Mouse (Mus musculus) spleen, postnatal 36 days (tissue): Measurements from ENCODE around the gene Celf1.

Experiments used
- DNase-seq, 2 experiments: peaks; one replicate each; pipeline ENCODE4 v3.0.0; 2022; ENCODE audit warnings: low spot score in 2 of 2, mixed read lengths in 1 of 2

Celf1 gene

DNA sequence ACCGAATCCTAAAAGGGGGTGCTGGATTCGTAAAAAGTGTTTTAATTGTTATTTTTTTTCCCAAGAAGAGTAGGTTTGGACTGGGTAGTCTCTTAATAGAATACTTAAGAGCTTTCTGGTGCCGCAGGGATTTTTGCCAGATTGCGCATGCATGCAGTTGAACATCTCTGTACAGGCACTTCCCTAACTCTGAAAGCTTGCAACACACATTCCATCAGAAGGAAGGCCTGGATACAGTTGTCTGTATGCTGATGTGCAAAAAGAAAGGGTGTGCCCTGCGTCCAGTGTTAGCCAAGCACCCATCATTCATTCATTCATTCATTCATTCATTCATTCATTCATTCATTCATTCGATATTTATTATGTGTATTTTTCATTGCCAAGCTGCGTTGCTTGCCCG is 432 bp upstream of the Celf1 start:
- peak in 1 of 2 experiments; percentile 9 for DNase-seq

DNA sequence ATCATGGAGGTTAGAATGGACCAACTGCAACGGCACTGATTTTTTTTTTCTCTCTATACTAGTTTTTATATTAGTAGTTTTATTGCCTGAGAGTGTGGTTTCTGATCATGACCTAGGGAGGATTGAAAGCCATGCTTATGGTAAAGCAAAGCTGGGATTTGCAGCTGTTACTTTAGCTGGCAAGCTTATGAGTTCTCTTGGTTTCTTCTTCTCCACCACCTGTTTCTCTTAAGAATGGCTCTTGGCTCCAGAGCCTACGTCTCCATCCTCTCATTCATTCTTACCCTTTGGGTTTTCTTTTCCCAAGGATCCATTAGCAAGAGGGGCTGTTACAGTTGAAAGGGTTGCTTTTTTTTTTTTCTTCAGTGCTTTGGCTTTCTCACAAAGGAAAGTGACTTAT is 1.6 kb downstream of the Celf1 start:
- DNase-seq: no peak

DNA sequence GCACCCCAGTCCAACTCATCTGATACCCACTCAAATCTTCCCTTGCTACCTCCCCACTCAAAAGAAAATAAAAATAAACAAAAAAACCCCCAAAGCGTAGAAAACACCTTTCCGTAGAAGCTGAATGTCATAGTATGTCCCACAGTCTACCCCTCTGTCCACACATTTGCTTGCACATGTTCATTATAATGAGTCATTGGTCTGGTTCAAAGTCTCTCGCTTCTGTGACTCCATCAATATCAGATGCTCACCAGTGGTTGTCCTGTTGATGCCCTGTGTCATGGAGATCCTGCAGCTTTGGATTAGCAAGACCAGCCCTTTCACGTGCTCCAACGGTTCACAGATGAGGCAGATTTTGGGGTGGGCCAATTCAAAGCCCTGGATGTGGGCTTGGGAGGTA is 10.0 kb downstream of the Celf1 start:
- no peak for DNase-seq

DNA sequence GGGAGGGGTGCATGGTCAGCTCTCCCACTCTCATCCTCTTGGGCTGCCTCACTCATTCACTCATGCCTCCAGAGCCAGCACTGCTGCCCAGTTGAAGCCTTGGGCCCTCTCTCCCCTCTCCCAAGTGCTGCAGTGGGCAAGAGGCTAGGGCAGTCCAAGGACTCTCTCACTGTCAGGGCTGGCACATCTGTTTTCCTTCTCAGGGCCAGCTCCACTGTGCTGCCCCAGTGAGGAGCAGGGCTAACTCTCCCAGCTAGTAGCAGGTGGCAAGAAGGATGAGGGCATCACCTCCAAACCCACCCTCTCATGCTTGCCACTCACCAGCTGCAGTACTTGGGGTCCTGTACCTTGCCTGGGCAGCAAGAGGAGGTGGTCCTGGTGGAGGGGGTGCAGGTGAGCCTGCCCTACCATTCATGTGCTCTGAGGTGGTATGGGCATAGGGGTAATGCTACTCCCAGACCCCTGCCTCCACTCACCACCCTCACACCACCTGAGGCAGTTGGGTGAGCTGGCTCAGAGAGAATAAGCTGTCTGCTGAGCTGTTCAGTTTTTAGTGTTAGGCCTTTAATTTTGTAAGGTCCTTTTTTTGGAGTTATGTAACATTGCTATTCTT is 10.5 kb downstream of the Celf1 start:
- DNase-seq: no peak

DNA sequence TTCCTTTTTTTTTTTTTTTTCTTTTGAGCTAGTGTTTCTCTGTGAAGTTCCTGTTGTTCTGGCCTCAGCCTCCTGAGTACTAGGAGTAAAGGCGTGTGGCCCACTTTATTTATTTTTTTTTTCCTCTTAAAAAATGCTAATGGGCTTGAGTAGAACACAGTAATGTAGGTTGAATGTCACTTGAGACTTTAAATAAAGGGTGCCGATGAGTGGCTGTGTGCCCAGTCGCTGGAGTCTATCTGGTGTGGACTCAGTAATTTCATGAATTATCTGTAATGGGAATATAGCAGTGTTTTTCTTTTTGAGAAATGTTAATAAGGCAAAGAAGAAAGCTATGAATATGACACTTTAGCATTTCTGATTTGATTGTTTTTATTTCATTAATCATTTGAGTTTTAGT is 13.3 kb downstream of the Celf1 start:
- DNase-seq: no peak

DNA sequence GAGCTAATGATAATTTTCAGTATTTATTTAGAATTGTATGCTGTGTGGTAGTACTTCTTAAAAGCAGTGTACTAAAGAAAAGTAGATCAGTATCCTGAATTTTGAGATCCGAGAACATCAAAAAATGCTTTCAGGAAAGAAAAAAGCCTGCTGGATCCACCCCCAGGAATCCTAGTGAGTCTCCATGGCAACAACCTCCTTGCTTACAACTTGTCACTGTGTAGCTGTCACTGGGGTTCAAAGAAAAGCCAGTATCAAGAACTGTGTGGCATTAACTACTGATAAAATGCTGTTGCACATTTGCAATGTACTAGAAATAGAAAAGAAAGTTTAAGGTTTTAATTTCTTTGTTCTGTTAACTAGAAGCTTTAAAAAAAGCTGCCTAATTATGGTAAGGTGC is 15.9 kb downstream of the Celf1 start:
- no peak for DNase-seq

DNA sequence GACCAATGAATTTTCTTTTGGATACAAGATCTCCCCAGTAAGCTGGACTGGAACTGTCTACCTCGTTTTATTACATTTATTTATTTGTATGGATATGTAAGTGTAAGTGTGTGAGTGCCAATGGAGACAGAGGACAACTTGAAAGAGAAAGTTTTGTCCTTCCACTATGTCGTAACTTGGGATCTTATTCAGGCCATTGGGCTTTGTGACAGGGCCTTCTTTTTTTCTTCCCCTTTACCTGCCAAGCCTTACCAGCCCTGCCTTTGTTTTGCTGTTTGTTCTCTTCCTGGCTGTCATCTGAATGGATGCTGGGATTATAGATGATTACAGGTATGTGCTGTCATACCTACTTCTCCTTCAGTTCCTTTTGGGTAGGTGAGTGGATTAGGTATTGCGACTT is 18.7 kb downstream of the Celf1 start:
- no peak for DNase-seq

DNA sequence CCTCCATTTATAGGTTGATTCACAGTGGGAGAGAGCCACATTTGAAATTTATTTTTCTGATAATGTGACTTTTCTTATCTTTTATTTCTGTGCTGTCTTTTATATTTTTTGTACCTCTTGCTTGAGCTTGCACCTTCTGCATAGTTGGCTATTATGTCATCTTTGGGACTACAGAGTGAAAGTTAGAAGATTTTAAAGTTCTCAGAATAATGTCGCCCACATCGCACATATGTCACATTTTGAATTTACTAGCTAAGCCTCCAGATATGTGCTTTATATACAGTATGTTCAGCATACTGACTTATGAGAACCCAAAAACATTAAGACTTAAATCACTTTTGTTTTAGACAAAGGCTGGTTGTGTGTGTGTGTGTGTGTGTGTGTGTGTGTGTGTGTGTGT is 19.8 kb downstream of the Celf1 start:
- DNase-seq: no peak

DNA sequence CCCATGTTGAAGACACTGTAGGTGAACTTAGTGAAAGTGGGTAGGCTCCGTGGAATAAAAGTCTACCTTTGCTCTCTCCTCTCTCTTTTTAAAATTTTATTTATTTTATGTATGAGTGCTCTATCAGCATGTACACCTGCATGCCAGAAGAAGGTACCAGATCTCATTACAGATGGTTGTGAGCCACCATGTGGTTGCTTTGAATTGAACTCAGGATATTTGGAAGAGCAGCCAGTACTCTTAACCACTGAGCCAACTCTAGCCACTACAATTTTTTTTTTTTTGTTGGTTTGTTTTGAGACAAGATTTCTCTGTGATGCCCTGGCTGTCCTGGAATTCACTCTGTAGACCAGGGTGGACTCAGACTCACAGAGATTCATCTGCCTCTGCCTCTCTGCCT is 23.1 kb downstream of the Celf1 start:
- no peak for DNase-seq

DNA sequence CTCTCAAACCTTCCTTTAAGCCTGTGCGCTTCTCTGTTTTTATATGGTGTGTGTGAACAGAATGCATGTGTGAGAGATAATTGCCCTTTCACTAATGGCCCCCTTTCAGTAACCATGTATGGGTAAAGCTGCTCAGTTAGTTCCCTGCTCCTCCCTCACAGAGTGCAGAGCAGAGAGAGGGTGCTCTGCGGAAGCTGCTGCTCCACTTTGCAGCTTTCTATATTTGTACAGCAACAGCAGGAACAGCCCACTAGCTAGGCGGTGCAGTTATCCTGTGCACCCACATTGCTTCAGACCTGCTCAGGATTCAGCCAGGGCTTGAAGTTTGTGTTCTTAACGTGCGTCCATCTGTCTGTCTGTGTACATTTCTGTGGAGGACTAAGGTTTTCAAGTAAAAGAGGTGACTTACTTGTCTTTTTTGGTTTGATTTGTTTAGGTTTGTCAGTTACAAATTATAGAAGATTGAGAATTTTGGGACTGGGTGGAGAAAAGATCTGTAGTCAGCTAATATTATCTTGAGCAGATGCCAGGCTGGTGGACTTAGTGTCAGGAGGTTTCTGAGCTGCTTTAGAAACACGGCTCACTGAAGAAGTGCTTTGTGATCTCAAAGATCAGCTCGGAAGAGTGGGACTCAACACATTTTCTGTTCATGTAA is 24.8 kb downstream of the Celf1 start:
- DNase-seq: peak in 1 of 2 experiments; percentile 2

DNA sequence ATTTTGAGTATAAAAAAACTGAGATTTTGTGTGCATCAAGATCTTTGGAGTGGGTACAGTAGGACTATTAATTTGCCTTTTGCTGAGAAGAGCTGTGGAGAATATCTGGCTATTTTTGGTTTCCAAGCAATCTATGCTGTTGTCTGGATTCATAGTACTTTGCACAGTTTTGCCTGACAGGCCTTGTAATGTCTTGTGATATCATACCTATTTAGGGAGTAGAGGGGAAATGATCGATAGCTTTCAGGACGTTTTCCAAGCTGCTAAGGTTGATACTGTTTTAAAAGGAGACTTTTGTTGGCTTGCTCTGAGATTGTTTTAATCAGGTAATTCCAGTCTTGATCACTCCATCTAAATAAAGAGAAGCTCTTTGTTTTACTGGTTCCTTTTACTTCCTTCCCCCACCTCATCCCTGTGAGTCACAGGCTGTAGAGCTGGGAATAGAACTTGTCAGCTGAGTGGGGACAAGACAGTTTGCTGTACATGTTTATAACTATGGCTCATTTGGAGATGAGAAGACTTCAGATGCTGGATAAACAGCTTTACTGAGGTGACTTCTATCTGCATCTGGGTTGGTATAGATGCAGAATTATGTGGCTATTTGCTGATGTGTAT is 25.4 kb downstream of the Celf1 start:
- DNase-seq: no peak

DNA sequence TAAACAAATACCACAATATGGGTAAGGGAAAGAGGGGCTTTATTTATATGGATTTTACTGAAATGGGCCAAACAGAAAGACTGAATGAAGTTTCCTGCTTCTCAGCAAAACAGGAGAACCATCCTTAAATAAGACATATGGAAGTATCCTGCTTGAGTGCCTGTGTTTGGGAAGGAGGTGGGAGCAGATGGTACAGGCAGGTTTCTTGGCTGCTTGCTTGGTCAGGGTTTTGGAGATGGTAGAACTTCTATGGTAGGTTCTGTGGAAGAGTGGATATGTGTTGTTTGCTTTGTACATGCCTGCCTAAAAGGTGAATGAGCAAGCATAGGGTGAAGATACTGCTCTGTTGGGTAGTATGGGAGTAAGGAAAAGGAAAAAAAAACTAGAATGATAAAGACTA is 30.4 kb downstream of the Celf1 start:
- no peak for DNase-seq

DNA sequence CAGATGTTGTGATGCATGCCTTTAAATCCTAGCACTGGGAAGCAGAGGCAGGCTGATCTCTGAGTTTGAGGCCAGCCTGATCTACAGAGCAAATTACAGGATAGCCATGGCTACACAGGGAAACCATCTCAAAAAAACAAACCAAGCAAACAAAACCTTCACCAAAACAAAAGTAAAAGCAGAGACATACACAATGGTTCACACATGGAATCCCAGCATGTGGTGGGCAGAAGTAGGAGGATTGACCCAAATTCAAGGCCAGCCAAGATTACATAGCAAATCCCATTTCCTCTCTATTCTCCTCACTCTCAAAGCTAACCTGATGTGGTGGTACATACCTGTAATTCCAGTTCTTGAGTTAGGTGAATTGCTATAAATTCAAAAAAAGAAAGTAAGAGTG is 33.9 kb downstream of the Celf1 start:
- DNase-seq: no peak

DNA sequence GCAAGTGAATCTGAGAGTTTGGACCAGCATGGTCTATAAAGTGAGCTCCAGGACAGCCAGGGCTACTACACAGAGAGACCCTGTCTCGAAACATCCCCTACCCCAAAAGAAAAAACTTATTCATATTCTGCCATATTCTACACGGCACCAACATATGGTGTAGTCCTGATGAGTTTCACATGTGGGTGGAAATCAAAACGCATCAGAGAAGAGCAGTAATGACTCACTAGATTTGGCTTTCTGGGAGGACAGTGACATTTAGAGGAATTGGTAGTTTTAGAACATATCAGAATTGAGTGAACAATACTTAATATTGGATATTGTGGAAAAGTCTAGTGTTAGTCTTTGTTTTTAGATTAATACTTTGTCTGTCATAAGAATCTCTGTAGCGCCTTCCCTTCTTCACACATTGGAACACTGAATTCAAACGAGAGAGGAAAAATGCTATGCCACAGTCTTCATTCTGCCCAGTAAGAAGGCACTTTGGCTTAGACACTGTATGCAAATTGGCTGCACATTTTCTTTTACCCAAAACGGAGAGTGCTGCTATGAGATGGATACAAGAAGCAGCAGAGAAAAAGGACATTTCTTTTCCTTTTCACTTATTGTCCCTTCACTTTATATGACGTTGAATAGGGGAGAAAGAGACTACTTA is 35.1 kb downstream of the Celf1 start:
- DNase-seq: no peak

DNA sequence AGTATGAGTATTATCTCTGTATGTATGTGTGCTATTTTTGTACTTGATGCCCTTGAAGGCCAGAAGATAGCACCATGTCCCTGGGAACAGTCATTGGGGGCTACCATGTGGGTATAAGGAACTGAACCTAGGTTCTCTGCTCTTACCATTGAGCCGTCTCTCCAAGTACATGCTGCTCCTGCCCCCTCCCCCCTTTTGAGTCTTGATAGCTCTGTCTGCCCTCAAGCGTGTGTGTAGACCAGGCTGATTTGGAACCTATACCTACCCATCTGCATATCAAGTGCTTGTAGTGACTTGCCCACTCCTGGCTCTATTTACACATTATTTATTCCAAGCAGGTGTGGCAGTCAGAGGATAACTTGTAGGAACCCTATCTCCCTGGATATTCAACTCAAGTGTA is 36.4 kb downstream of the Celf1 start:
- no peak for DNase-seq

DNA sequence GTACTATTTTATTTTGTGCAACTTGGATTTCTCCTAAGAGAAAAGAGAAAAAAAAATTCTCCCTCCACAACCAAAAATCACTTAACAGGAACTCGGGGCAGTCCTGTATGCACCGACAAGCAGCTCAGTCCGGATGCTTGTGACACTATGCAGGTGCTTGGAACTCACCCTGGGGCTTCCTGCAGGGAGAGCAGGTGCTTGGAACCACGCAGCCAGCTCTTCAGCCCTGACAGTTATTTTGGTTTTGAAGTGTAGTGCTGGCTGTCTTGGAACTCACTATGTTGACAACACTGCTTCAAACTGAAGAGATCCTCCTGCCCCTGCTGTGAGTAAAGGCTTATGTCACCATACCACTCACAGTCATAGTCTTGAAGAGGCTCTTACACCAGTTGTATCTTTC is 37.1 kb downstream of the Celf1 start:
- no peak for DNase-seq

DNA sequence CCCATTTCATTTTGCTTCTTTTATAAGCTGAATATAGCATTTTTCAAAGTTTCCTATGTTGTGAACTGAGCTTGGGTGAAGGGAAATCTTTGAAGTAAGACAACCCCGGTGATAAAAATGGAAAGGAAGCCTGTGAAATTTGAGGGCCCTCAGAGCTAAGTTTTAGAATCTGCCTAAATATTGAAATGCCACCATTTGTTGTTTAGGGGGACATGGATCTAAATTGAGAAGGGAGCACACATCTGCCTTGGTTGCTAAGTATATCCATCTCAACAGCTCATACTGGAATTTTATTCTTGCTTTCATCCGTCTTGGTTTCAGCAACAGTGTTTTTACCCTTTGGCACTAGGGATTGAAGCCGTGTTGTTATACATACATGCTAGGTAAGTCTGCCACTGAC is 45.9 kb downstream of the Celf1 start:
- DNase-seq: no peak

DNA sequence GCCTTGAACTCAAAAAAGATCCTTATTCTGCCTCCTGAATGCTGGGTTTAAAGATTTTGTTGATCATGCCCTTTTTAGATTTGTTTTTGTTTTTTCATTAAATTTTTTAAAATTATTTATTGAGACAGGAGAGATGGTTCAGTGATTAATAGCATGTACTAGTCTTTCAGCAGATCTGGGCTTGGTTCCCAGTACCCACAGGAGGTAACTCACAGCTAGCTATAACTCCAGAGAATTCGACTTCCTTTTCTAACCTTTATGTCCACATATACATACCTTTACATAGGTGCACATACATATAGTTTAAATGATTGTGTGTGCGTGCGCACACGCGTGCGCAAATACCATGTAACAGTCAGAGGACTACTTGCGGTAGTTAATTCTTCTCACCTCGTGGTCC is 68.4 kb downstream of the Celf1 start:
- no peak for DNase-seq

DNA sequence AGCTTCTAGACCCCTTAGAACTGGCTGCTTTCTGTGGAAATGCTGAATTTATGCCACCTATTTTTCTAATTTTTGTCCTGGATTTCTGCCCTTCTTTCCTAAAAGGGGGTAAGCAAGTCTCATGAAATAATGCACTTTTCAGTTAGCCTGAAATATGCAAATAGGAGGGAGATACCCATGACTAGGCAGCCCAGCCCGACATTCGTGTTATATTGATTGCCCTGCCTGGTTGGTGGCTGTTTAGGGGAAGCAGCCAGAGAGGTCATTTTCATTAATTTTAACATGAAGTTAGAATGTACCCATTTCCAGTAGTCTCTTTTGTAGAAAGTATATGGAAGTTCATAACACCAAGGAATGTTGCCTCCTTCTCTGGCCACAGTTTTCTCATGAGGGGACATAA is 73.7 kb downstream of the Celf1 start:
- DNase-seq: peak; percentile 35 to 40

DNA sequence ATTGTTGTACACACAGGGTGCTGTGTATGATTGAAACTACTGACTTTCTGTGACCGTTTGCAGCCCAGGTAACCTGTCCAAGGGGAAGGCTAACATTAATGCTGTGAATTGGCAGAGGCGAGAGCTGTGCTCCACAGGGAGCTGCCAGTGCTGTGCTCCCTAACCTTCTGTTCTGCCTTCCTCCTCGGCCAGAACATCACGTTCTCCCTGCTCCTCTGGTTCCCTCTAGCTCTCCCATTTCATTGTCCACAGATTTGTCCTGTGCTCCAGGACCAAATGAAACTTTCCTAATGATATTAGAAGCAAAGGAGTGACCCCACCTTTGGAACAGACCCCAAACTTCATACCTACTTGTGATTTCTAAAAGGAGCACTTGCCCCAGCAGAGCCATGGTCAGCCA is 75.2 kb downstream of the Celf1 start:
- no peak for DNase-seq

DNA sequence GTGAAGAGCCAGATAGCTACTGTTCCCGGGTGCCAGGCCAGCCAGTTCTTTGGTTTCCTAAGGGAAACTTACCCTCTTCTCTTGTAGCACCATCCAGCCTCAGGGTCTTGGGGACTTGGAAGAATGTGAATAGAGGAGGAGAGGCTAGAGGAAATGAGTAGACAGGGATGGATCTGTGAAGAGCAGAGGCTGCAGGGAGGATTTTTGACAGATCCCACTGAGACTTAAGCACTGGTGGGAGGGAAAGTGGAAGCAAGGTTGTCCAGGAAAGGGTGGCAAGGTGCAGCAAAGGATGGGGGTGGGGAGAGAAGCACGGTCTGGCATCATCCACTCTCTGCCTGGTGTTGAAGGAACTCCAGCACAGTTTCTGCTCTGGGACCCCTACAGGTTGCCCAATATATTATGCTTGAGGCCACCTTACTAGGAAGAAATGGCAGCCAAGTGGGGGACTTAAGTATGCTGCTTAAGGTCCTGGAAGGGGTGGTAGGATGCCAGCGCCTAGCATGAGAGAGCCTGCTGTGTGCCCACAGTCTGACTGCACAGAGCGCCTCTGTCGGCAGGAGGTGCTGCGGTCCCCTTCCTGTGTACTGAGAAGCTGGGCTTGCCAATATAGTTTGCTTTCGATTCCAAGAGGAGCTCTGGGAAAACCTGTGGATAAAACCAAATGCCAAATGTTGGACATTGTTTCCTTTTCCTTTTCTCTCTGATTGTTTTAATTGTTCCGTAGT is 78.0 kb downstream of the Celf1 start:
- no peak for DNase-seq

DNA sequence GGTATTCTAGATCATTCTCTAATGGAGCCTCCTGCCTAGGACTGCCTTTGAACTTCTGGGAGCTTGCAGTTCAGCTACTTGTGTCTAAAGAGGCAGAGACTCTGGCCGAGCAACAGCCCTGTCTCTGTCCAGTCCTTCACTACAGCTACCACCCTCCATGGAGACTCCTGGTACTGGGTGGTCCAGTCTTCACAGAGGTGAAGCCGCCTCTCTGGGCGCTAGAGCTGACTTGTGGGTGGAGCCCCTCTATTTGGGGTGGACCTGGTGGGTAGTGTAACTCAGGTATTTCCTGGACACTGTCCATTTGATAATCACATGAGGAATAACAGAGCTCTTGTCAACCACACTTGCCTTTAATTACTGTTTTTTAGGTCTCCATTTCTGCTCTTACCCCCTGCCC is 79.7 kb downstream of the Celf1 start:
- no peak for DNase-seq
